Mouse (Mus musculus): ENCODE measurements around the gene Nrp2.

The Nrp2 gene

DNA sequence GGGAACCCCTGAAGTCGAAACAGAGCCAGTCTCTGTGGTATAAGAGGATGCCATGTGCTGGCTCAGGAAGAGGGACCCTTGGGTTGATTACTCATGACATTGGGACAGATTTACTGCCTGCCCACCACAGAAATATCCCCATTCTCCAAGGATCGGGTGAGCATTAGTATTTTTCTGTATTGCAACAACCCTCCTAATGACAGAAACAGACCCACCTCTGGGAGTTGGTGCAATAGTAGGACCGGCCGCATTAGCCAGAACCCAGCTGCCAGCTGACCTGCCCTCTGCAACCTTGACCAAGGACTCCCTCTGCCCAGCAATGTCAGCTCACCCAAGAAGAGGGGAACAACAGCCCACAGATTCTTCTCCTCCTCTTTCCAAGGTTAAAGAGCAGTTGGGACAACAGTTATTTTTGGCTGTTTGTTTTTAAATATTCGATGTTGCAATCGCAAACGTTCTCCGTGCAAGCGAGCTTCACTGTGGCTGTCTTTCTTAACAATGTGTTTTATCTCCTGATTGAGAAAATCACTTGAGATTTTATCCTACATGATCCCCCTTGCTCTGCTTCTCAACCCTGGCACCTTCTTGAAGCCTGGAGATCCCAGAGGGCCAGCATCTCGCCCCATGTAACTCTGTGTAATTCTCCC is 22.1 kb downstream of the Nrp2 start:
- H3K27me3 ChIP-seq (ENCODE audit: control insufficient read depth, insufficient read depth, low read length, poor library complexity, severe bottlenecking): no peaks in the 10 kb centered on the region
- H3K36me3 ChIP-seq (ENCODE audit: control insufficient read depth, insufficient read depth, low read length, poor library complexity, severe bottlenecking): no peaks in the 10 kb centered on the region
- DNase-seq (ENCODE audit: low read depth, low spot score): no peak

DNA sequence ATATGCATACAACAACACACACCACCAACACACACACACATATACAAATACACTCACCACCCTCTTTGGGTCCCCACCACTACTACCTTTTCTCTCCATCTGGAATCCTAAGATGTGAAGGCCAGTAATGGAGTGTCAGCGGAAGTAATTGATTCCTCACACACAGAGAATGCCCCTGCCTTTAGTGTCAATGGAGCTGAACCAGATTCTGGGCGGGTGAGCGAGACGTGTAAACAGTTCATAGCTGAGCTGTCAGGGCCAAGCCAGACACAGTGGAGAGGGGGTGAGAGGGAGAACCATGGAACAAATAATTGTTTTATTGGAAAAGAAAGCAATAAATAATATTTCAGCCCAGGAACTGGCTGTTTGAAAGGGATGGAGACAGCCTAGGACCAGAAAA is 24.1 kb downstream of the Nrp2 start:
- Histone ChIP-seq H3K36me3 (ENCODE audit: control insufficient read depth, insufficient read depth, low read length, poor library complexity, severe bottlenecking) (no peaks in the 10 kb centered on the region), H3K27me3 (ENCODE audit: control insufficient read depth, insufficient read depth, low read length, poor library complexity, severe bottlenecking) (no peaks in the 10 kb centered on the region)
- no peak for DNase-seq (ENCODE audit: low read depth, low spot score)

DNA sequence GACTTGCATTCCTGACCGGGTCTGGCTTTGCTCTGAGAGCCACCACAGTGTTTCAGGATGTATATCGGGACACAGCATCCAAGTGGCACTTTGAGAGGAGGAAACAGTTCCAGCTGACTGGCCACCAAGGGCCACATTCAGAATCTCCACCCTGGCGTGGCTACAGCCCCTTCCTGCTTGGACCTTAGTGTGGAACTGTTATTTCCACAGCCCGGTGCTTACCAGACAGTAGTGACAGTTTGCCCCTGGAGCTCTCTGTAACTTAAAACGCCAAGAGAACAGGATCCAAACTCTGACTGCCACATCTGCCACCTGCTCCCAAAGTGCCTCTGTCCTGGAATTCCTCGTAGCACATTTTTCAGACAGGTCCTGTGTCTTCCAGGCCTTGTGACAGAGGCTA is 25.3 kb downstream of the Nrp2 start:
- no peaks in the 10 kb centered on the region for H3K27me3 ChIP-seq (ENCODE audit: control insufficient read depth, insufficient read depth, low read length, poor library complexity, severe bottlenecking)
- H3K36me3 ChIP-seq (ENCODE audit: control insufficient read depth, insufficient read depth, low read length, poor library complexity, severe bottlenecking): no peaks in the 10 kb centered on the region
- no peak for DNase-seq (ENCODE audit: low read depth, low spot score)

GRCm38 (mm10) chr1:62728926-62729325 is 25.8 kb downstream of the Nrp2 start:
- no peak for DNase-seq (ENCODE audit: low read depth, low spot score)
- Histone ChIP-seq H3K27me3 (ENCODE audit: control insufficient read depth, insufficient read depth, low read length, poor library complexity, severe bottlenecking) (no peaks in the 10 kb centered on the region), H3K36me3 (ENCODE audit: control insufficient read depth, insufficient read depth, low read length, poor library complexity, severe bottlenecking) (no peaks in the 10 kb centered on the region)

DNA sequence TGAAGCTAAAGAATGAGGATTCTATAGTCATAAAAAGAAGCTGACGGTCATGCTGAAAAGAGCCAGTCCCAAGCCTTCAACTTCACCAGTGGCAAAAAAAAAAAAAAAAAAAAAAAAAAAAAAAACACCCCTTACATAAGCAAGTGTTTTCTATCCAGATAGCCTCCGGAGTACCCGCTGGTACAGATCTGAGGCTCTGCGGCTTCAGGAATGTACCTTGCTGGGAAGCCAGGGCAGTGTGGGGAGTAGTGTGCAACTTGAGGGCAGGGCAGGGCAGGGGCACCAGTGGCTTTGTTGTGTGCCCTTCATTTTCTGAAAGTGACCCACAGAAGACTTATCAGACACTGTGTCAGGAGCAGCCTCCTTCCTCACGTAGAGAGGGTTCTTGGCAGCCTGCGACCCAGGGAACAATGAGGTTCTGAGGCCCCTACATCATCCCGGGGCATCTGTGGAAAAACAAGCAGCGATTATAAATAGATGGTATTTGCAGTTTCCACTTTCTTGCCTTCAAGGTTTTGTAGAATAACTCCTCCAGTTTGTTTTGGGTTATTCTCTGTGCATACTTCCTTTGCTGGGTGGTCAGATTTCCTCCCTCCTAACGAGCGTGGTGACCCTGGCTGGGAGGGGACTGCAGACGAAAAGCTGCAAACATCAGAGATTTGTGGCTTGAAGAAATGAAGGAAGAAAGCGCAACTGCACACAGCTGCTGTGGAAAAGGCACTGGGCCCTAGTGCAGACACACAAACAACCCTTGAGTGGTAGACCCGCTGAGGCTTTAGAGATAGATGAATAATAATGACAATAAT is 26.5 kb downstream of the Nrp2 start:
- Histone ChIP-seq H3K36me3 (ENCODE audit: control insufficient read depth, insufficient read depth, low read length, poor library complexity, severe bottlenecking) (no peaks in the 10 kb centered on the region), H3K27me3 (ENCODE audit: control insufficient read depth, insufficient read depth, low read length, poor library complexity, severe bottlenecking) (no peaks in the 10 kb centered on the region)
- no peak for DNase-seq (ENCODE audit: low read depth, low spot score)

DNA sequence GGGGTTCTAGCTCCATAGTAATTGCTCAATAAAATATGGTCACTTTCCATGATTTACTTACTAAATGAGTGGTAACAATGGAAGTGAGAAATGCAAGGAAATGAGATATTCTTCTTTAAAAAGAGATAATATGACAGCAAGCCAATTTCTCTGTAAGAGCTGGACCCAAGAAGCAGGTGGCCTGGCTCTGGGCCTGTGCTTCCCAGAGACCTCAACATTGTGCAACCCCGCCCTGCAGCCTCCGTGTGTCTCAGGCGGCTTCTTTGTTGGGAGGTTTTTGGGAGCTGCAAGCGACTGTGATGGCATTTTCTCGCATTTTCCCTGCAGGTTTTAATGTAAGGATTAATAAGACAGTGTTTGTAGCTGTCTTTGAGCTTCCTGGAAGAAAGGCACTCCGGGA is 29.0 kb downstream of the Nrp2 start:
- DNase-seq (ENCODE audit: low read depth, low spot score): no peak
- H3K36me3 ChIP-seq (ENCODE audit: control insufficient read depth, insufficient read depth, low read length, poor library complexity, severe bottlenecking): no peaks in the 10 kb centered on the region

GRCm38 (mm10) chr1:62734420-62734931 is 31.4 kb downstream of the Nrp2 start:
- DNase-seq (ENCODE audit: low read depth, low spot score): no peak
- no peaks in the 10 kb centered on the region for H3K36me3 ChIP-seq (ENCODE audit: control insufficient read depth, insufficient read depth, low read length, poor library complexity, severe bottlenecking)
- no peaks in the 10 kb centered on the region for H3K27me3 ChIP-seq (ENCODE audit: control insufficient read depth, insufficient read depth, low read length, poor library complexity, severe bottlenecking)

More for the DNA sequence above, 29.0 kb downstream of the Nrp2 start:
- no peaks in the 10 kb centered on the region for H3K27me3 ChIP-seq (ENCODE audit: control insufficient read depth, insufficient read depth, low read length, poor library complexity, severe bottlenecking)

DNA sequence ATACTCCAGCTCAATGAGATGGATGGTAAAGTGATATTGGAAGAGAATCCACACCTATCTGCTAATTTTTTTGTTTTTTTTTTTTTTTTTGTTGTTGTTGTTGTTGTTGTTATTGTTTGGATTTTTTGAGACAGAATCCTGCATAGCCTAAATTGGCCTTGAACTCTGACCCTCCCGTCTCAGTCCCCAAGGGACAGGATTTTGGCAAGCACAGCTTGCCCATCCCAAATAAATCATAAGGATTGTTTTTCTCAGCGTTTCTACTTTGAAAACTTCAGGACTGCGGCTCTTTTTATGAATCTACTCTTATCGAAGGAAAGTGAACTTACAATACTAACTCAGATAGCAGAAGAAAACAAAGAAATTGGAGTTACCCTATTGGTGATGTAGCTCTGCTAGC is 31.9 kb downstream of the Nrp2 start:
- Histone ChIP-seq H3K36me3 (ENCODE audit: control insufficient read depth, insufficient read depth, low read length, poor library complexity, severe bottlenecking) (no peaks in the 10 kb centered on the region), H3K27me3 (ENCODE audit: control insufficient read depth, insufficient read depth, low read length, poor library complexity, severe bottlenecking) (no peaks in the 10 kb centered on the region)
- no peak for DNase-seq (ENCODE audit: low read depth, low spot score)

DNA sequence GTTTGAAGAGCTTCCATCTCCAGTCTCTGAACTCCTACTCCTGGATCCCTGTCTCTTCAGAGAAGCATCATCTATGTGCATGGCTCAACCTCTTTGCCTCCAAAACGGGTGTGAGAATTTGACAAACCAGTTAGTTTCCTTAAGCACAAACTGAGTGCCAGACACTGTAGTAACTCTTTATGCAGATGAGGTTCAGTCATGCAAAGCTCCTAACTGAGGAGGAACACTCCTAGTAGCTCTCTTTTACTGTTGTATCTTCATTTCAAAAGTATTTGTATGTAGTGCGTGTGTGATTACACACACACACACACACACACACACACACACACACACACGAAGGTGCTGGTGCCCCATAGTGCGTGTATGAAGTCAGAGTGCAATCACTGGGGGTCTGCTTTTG is 32.8 kb downstream of the Nrp2 start:
- Histone ChIP-seq H3K36me3 (ENCODE audit: control insufficient read depth, insufficient read depth, low read length, poor library complexity, severe bottlenecking) (no peaks in the 10 kb centered on the region), H3K27me3 (ENCODE audit: control insufficient read depth, insufficient read depth, low read length, poor library complexity, severe bottlenecking) (no peaks in the 10 kb centered on the region)
- DNase-seq (ENCODE audit: low read depth, low spot score): peak; percentile 55

- Histone ChIP-seq H3K36me3 (ENCODE audit: control insufficient read depth, insufficient read depth, low read length, poor library complexity, severe bottlenecking) (no peaks in the 10 kb centered on the region), H3K27me3 (ENCODE audit: control insufficient read depth, insufficient read depth, low read length, poor library complexity, severe bottlenecking) (no peaks in the 10 kb centered on the region)
- DNase-seq (ENCODE audit: low read depth, low spot score): peak; percentile 67
Observed at GRCm38 (mm10) chr1:62736455-62737012, 33.4 kb downstream of the Nrp2 start.

DNA sequence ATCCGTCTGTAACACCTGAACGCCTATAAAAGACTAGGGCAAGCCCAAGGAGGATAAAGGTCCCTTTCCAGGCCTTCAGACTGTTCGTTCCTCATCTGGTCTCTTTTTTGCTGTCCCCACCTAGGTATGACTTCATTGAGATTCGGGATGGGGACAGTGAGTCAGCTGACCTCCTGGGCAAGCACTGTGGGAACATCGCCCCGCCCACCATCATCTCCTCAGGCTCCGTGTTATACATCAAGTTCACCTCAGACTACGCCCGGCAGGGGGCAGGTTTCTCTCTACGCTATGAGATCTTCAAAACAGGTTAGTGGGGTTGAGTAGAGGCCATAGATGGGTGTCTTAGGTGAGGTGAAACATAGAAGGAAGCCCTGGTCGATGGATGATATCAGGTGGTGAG is 35.1 kb downstream of the Nrp2 start:
- Histone ChIP-seq H3K27me3 (ENCODE audit: control insufficient read depth, insufficient read depth, low read length, poor library complexity, severe bottlenecking) (no peaks in the 10 kb centered on the region), H3K36me3 (ENCODE audit: control insufficient read depth, insufficient read depth, low read length, poor library complexity, severe bottlenecking) (no peaks in the 10 kb centered on the region)
- DNase-seq (ENCODE audit: low read depth, low spot score): no peak

DNA sequence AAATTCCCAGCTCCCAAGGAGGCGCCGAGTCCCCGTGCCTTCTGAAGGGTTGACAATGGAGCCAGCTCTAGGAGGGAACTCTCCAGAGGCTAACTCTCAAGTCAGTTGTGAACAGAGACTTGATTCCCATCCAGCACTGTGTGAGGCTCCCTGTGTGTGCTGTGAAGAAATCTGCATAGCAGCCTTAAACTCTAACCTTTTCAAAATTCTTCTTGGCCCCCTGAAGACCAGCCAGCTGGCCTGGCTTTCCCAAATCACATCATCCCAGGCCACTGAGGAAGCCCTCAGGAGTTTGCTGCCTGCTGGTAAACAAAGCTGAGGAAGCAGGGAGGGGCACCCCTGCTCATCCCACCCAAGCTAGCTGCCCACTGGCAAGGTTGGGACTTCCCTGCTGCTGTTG is 39.0 kb downstream of the Nrp2 start:
- no peak for DNase-seq (ENCODE audit: low read depth, low spot score)
- H3K27me3 ChIP-seq (ENCODE audit: control insufficient read depth, insufficient read depth, low read length, poor library complexity, severe bottlenecking): no peaks in the 10 kb centered on the region

GRCm38 (mm10) chr1:62743064-62743694 is 40.1 kb downstream of the Nrp2 start:
- Histone ChIP-seq H3K36me3 (ENCODE audit: control insufficient read depth, insufficient read depth, low read length, poor library complexity, severe bottlenecking) (no peaks in the 10 kb centered on the region), H3K27me3 (ENCODE audit: control insufficient read depth, insufficient read depth, low read length, poor library complexity, severe bottlenecking) (no peaks in the 10 kb centered on the region)
- no peak for DNase-seq (ENCODE audit: low read depth, low spot score)

More for the DNA sequence above, 39.0 kb downstream of the Nrp2 start:
- H3K36me3 ChIP-seq (ENCODE audit: control insufficient read depth, insufficient read depth, low read length, poor library complexity, severe bottlenecking): no peaks in the 10 kb centered on the region

- DNase-seq (ENCODE audit: low read depth, low spot score): no peak
- Histone ChIP-seq H3K36me3 (ENCODE audit: control insufficient read depth, insufficient read depth, low read length, poor library complexity, severe bottlenecking) (no peaks in the 10 kb centered on the region), H3K27me3 (ENCODE audit: control insufficient read depth, insufficient read depth, low read length, poor library complexity, severe bottlenecking) (no peaks in the 10 kb centered on the region)
Observed at GRCm38 (mm10) chr1:62745889-62746288, 42.8 kb downstream of the Nrp2 start.
